Mouse (Mus musculus) kidney, postnatal 10 days (tissue): Measurements from ENCODE around the gene Zfyve28.

ENCODE experiments used
- DNase-seq: peaks from one replicate; pipeline ENCODE4 v3.0.0; 2021; ENCODE audit warnings: mixed read lengths

The Zfyve28 gene

GRCm38 (mm10) chr5:34288154-34288716, at the start of gene Zfyve28, which contains the start of gene Cfap99:
TSS of gene Zfyve28 (minus strand) at chr5:34288449.
TSS of gene Cfap99 (plus strand) at chr5:34288600.
- DNase-seq = peak; percentile 79

DNA sequence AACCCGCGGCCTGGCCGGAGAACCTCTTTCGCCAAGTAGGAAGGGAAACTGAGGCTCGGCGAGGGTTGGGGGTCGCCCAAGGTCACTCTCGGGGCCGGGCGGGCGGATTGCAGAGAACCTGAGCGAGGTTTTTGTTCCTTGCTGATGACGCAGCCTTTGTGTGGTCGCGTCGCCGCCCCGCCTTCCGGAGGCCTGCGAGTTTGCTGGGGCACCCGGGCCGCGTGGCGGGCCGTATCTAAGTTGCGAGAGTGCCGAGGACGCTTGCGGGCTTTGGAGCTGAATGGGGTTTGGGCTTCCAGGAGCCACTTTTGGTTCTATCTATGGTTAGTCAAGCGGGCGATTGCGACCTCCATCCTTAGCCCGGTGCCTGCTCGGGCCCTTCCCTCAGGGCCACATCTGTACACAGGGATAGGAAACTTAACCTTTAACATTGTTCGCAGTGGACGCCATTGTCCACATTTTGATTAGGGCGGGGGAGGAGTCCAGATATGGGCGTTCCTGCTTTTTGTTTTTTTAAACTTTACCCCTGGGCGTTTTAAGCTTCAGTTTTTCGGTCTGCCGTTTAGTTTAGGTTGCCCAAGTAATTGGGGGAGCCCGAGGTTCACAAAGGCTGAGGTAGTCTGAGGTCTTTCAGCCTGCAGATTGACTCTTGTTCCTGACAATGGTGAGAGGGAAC, 48.7 kb upstream of the Zfyve28 start:
- DNase-seq = peak; percentile 76

DNA sequence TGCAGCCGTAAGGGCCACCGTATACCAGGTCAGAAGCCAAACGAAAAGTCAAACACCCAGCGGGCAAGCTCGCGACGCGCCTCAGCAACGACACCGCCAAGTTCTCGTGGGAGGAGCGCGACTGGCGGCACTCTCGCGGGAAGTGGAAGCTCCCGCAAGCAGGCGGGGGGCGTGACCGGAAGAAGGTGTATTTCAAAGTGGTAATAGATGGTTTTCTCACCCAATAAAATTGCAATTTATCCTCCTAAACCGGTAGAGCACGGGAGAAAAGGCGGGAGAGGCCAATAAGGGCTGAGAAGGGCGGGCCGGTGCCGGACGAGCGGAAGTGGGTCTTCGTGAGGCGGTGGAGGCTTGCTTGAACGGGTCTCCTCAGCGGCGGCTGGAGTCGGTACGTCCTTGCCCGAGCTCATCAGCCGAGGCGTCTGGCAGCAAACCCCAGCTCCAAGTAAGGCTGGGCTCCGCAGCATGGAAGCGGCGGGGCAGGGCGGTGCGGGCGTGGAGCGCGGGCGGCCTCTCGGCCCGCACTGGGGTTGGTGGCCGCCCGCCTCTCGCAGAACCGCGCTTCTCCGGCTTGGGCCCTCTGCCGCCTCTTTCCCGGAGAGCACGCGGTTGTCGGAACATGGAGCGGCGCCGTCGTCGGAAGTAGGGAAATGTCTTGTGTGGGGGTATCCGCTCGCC, 48.0 kb upstream of the Zfyve28 start, which contains the start of gene Rnf4:
Rnf4 (plus strand) TSS at position 193 of the 678 bp plus-strand sequence.
- DNase-seq = peak; percentile 99

- DNase-seq = peak; percentile 61
Measured at GRCm38 (mm10) chr5:34335539-34336096, 47.4 kb upstream of the Zfyve28 start.

DNA sequence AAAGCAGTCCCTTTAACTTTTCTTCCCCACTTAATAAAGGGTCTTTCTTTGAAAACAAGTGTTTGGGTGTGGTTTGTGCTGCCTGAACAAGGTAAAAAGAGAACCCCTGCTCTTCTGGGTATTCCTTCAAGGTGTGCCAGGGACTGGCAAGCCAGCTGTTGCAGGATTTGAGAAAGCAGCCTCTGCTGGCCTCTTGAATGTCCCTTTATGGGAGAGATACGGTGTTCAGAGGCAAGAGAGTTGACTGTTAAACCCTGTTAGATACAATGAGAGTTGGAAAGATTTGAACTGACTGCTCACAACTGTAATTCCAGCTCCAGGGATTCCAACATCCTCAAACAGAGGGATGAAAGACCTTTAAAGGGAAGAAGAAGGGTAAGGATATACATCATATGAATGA, 45.8 kb upstream of the Zfyve28 start:
- DNase-seq = no peak

DNA sequence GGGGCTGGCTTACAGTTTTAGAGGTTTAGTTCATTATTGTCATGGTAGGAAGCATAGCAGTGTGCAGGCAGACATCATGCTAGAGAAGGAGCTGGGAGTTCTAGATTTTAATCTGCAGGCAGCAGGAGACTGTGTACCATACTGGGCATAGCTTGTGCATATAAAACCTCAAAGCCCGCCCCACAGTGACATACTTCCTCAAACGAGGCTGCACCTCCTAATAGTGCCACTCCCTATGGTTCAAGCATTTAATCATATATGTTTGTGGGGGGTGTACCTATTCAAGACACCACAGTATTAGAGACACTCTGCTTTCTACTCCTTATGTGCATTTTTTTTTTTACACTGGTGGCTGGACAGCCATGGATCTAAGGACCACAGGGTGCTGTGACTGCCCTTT, 41.9 kb upstream of the Zfyve28 start:
- no peak for DNase-seq

- peak; percentile 61 for DNase-seq
Measured at GRCm38 (mm10) chr5:34326875-34327576, 38.8 kb upstream of the Zfyve28 start.

DNA sequence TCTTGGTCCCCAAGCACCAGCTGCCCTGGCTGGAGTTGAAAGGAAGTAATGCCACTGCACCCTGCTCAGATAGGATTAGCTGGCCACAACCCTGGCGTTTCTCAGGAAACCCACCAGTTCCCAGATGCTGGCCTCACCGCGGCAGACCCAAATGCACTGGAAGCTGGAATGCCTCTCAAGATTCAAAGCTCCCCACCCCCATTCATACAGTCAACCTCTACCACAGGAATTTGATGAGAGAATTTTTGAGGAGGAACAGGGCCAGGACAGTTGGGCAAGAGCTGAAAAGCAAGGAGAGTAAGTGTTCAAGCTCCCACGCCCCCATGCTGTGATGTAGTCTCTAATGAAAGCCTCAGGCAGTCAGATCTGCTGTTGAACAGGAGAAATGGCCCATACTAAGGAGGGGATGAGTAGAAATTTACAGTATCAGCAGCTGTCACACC, 38.0 kb upstream of the Zfyve28 start:
- no peak for DNase-seq

DNA sequence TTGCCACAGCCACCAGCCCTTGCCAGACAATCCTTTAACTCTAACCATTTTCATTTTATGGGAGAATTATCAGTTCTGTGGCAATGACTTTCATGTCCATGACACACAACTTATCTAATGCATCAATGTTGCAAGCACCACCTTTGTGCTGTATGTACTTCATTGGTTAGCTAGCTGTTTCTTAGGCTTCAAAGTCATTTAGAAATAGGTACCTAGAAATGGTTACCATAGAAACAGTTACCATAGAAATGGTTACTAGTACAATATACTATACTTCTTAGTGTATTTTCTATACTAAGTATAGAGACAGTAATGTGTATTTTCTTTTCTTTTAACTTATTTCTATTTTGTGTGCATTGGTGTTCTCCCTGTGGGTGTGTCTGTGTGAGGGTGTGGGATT, 37.0 kb upstream of the Zfyve28 start:
- DNase-seq = no peak

- DNase-seq = no peak
Measured at GRCm38 (mm10) chr5:34321236-34321635, 33.0 kb upstream of the Zfyve28 start.

GRCm38 (mm10) chr5:34319491-34320034, 31.3 kb upstream of the Zfyve28 start:
- DNase-seq = no peak

GRCm38 (mm10) chr5:34309016-34309415, 20.8 kb upstream of the Zfyve28 start:
- DNase-seq = peak; percentile 31

DNA sequence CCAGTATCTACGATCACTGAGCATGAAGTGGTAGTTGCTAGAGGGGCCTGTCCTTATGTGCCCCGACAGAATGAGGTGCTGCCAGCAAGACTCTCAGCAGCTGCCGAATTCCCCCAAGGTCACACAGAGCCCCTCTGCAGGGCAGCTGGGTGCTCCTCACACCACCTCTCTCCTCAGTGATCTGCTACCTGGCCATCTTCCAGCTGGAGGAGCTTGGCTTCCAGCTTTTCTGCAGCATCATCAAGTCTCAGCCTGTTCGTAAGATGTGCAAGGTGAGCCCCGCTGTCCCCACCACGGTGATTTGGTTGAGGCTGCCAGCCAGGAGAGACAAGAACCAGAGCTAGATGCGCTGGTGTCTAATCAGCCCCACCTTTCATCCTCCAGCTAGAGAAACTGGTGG, 14.1 kb upstream of the Zfyve28 start:
- DNase-seq = no peak

DNA sequence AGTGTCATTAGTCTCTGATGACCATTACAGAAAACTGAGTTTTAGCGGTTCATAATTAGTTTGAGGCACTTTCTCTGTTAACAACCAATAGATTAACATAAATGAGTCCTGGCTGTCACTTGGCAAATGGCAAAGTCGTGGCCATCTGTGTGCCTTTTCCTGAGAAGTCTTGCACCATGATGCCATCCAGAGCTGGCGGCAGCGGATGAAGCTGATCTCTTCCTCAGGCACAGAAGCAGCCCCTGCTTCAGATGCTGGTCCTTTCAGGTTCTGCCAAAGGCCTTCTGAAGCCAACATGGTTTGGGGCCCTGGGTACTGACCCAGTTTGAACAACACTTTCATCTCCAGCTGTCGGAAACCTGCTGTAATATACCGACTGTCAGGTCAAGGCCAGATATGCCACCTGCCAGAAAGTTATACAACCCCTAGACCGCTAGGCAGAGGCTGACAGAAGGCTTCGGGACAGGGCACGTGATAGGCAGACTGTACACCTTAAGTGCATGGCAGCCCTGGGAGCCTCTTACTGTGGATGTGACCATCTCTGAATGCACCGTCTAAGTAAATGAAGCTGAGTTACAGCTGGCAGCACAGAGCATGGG, 10.8 kb upstream of the Zfyve28 start:
- no peak for DNase-seq

- no peak for DNase-seq
Measured at GRCm38 (mm10) chr5:34298061-34298460, 9.8 kb upstream of the Zfyve28 start.

DNA sequence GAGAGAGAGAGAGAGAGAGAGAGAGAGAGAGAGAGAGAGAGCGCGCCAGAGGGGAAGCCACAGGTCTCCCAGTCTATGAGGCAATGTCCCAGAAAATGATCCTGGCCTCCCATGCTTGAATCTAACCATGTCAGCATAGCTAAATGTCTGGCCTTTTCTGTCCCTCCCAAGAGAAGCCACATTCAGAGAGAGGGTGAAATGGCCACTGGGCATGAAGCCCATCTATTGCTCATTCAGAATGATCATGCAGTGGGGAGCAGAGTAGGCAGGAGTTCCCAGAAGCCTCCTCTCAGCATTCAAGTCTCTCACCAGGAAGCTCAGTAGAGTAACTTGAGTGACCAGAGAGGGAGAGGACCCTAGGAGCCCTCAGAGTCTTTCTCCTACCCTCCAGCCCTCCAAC, 6.9 kb upstream of the Zfyve28 start:
- DNase-seq = no peak

- no peak for DNase-seq
Measured at GRCm38 (mm10) chr5:34294696-34295095, 6.4 kb upstream of the Zfyve28 start.

DNA sequence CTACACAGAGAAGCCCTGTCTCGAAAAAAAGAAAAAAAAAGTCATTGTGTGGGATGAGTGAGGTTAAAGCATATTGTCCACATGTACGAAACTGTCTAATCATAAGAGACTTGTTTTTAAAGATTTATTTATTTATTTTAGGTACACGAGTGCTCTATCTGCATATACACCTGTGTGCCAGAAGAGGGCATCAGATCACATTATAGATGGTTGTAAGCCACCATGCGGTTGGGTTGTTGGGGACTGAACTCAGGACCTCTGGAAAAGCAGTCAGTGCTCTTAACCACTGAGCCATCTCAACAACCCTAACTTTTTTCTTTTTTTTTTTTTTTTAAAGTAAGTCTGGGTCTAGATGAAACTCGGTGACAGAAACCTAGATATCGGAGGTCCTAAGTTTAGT, 5.1 kb upstream of the Zfyve28 start:
- no peak for DNase-seq

- DNase-seq = no peak
Measured at GRCm38 (mm10) chr5:34289286-34289685, 1.0 kb upstream of the Zfyve28 start.

DNA sequence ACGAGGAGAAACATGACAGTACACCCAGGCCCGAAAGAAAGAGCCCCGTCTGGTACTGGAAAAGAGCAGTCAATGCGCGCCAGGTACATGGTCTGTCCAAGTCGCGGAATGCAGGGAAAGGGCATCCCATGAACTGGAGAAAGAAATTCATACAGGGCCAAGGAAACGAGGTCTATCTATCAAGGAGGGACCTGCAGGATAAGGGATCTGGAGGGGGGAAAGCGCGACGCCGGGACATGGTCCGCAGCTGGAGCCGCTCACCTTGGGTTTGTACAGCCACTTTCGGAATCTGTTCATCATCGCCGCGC, 457 bp downstream of the Zfyve28 start:
- no peak for DNase-seq

- peak; percentile 16 for DNase-seq
Measured at GRCm38 (mm10) chr5:34287001-34287837, 1.0 kb downstream of the Zfyve28 start.

- no peak for DNase-seq
Measured at GRCm38 (mm10) chr5:34286516-34286915, 1.7 kb downstream of the Zfyve28 start.
